ENCODE assay signal across 22 mouse cellular contexts in the genomic region with DNA sequence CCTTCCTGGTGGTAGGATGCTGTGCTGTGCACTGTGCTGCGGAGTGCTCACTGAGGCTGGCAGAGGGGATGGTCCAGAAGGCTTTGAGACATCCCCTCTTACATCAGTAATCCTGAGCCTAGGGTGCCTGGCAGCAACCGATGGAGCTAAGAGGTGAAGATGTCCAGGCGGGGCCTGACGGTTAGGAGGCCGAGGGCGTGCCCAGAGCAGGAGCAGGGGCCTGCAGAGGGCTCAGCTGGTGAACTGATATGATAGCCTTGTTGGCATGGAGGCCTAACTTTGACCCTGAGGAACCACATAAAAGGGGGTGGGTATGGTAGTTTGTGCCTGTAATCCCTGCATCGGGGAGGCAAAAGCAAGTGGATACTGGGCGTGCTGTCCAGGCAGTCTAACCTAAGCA. TPM values are rescaled to one million over a fixed set of nuclear protein-coding genes. Genes with fewer than 3 reads are reported as not detected.
DNase-seq lines count a peak whose midpoint lies in the region; ATAC-seq lines count a peak whose summit lies in the region.
"Had no signal": no experiment of that assay in that cellular context is flagged by ENCODE, and none has a peak within 500 bp of the region (broad histone marks: within the 10 kb centered on the region; RNA-seq: fewer than 3 reads in every experiment).

No protein-coding gene starts in this region.

- H3K9me3 ChIP-seq in hindbrain, embryonic 10.5 days = no peaks in the 10 kb centered on the region
- no peaks in the 10 kb centered on the region for H3K9me3 ChIP-seq in hindbrain, embryonic 12.5 days (replicated peaks)
- no peaks in the 10 kb centered on the region for H3K9me3 ChIP-seq in megakaryocyte, embryonic 14.5 days
- H3K9me3 ChIP-seq in intestine, embryonic 16.5 days (ENCODE audit: control insufficient read depth, low read length) = no peaks in the 10 kb centered on the region
- H3K9me3 ChIP-seq: forebrain, embryonic 10.5 days; heart, embryonic 15.5 days had no signal

- H3K36me3 ChIP-seq in hindbrain, embryonic 10.5 days = peaks cover 10% of the 10 kb centered on the region; the same call in 1 of the 2 replicates
- H3K36me3 ChIP-seq in hindbrain, embryonic 12.5 days = no peaks in the 10 kb centered on the region
- no peaks in the 10 kb centered on the region for H3K36me3 ChIP-seq in megakaryocyte, embryonic 14.5 days (replicated peaks; ENCODE audit: low read length)
- no peaks in the 10 kb centered on the region for H3K36me3 ChIP-seq in intestine, embryonic 16.5 days (ENCODE audit: control insufficient read depth, insufficient read depth, low read length)
- H3K36me3 ChIP-seq: heart, embryonic 15.5 days had no signal

- peaks cover 69% of the 10 kb centered on the region for H3K4me1 ChIP-seq in hindbrain, embryonic 10.5 days (replicated peaks)
- H3K4me1 ChIP-seq in hindbrain, embryonic 12.5 days = peaks cover 23% of the 10 kb centered on the region
- H3K4me1 ChIP-seq in megakaryocyte, embryonic 14.5 days = no peaks in the 10 kb centered on the region; the same call in 1 of the 2 replicates
- H3K4me1 ChIP-seq in intestine, embryonic 16.5 days (ENCODE audit: control insufficient read depth, insufficient read depth, low read length) = peaks cover 22% of the 10 kb centered on the region

- H3K27me3 ChIP-seq in hindbrain, embryonic 10.5 days (ENCODE audit: insufficient read depth, poor library complexity, severe bottlenecking) = no peaks in the 10 kb centered on the region
- no peaks in the 10 kb centered on the region for H3K27me3 ChIP-seq in hindbrain, embryonic 12.5 days
- peaks cover 57% of the 10 kb centered on the region for H3K27me3 ChIP-seq in megakaryocyte, embryonic 14.5 days (replicated peaks)
- no peaks in the 10 kb centered on the region for H3K27me3 ChIP-seq in intestine, embryonic 16.5 days (replicated peaks; ENCODE audit: control insufficient read depth, insufficient read depth, low read length)
- H3K27me3 ChIP-seq: CH12.LX; heart, embryonic 15.5 days; Patski had no signal

- no peak overlapping the region for H3K4me2 ChIP-seq in hindbrain, embryonic 12.5 days (replicated peaks)
- H3K4me2 ChIP-seq in intestine, embryonic 16.5 days (ENCODE audit: low read depth, low read length) = no peak overlapping the region
- H3K4me2 ChIP-seq: heart, embryonic 11.5 days; heart, embryonic 15.5 days had no signal

- DNase-seq in hindbrain, embryonic 10.5 days (ENCODE audit: low spot score) = no peak
- no peak for DNase-seq in adrenal gland, postnatal 4 days (ENCODE audit: low spot score in 2 of 2)
- no peak for DNase-seq in spleen, postnatal 10 days (ENCODE audit: low spot score in 2 of 2)
- DNase-seq: adrenal gland, adult 2 months; adrenal gland, postnatal 25 days; cerebellum, adult 2 months; cerebellum, postnatal 10 days; gastrocnemius, postnatal 10 days; heart, adult 2 months had no signal

- ATAC-seq in hindbrain, embryonic 12.5 days (ENCODE audit: low FRiP score) = no peak
- no peak for ATAC-seq in megakaryocyte, adult 5-6 weeks (ENCODE audit: poor library complexity, severe bottlenecking)
- ATAC-seq in intestine, embryonic 16.5 days = peak; percentile 24; the same call in 1 of the 2 replicates
- ATAC-seq: forebrain, embryonic 14.5 days; hindbrain, embryonic 16.5 days; inflammation-experienced regulatory T-cells, adult 6 months; Patski had no signal

- no peak overlapping the region for H3K4me3 ChIP-seq in hindbrain, embryonic 10.5 days
- no peak overlapping the region for H3K4me3 ChIP-seq in hindbrain, embryonic 12.5 days
- H3K4me3 ChIP-seq in megakaryocyte, embryonic 14.5 days (replicated peaks) = peak overlapping the region; percentile 24
- H3K4me3 ChIP-seq in intestine, embryonic 16.5 days (ENCODE audit: low read length) = no peak overlapping the region
- H3K4me3 ChIP-seq: erythroblast, embryonic 14.5 days; forebrain, embryonic 10.5 days; heart, adult 2 months; heart, embryonic 15.5 days had no signal

- 88% methylated on average over 8 of the region's 8 CpGs for WGBS in hindbrain, embryonic 10.5 days
- 96% methylated on average over 8 of the region's 8 CpGs for WGBS in hindbrain, embryonic 12.5 days
- 71% methylated on average over 8 of the region's 8 CpGs for WGBS in intestine, embryonic 16.5 days

- peak overlapping the region; percentile 1; the same call in 1 of the 2 replicates for H3K27ac ChIP-seq in hindbrain, embryonic 10.5 days
- H3K27ac ChIP-seq in hindbrain, embryonic 12.5 days = no peak overlapping the region
- H3K27ac ChIP-seq in intestine, embryonic 16.5 days (ENCODE audit: low read length) = no peak overlapping the region
- H3K27ac ChIP-seq: heart, adult 2 months; heart, embryonic 15.5 days had no signal

- no peak overlapping the region for H3K9ac ChIP-seq in hindbrain, embryonic 12.5 days
- H3K9ac ChIP-seq in intestine, embryonic 16.5 days (ENCODE audit: low read depth, low read length) = no peak overlapping the region
- H3K9ac ChIP-seq: heart, embryonic 15.5 days had no signal

RNA-seq across cellular contexts. Expression of a gene that starts 54.8 kb away (rescaled TPM):
- 496 and 622 TPM in 2 replicates for polyA plus RNA-seq in hindbrain, embryonic 10.5 days (2016; fragmentation: Nextera tagmentation; extraction: Ambion mirVana)
- 672 and 677 TPM in 2 replicates for polyA plus RNA-seq in hindbrain, embryonic 12.5 days (2016; fragmentation: Nextera tagmentation; extraction: Ambion mirVana)
- 13.0 and 20.2 TPM in 2 replicates for polyA plus RNA-seq in megakaryocyte, embryonic 14.5 days (2012; ENCODE audit: insufficient read depth, low replicate concordance)
- 272 and 305 TPM in 2 replicates for total RNA-seq in megakaryocyte, adult 5-6 weeks (2015)
- total RNA-seq in megakaryocyte, adult 5-6 weeks (2017) = 360 and 393 TPM in 2 replicates
- 448 and 454 TPM in 2 replicates for polyA plus RNA-seq in intestine, embryonic 16.5 days (2015; fragmentation: Nextera tagmentation; extraction: Ambion mirVana)
- total RNA-seq in adrenal gland, postnatal 4 days (2021) = 100 to 1,000 TPM; 718 to 723 TPM

Comparison
In these comparisons a context has a peak if more than half of its experiments do, and no peak if none do; other contexts are left out.
1. RNA of a gene that starts 54.8 kb away (polyA plus RNA-seq): 672 to 677 TPM in hindbrain, embryonic 12.5 days, 496 to 622 TPM in hindbrain, embryonic 10.5 days and 448 to 454 TPM in intestine, embryonic 16.5 days; 13.0 to 20.2 TPM in megakaryocyte, embryonic 14.5 days; every median in the first group is over 10 times any median in the second.